Mouse (Mus musculus): ENCODE data around the gene Kremen1.

Kremen1 gene

DNA sequence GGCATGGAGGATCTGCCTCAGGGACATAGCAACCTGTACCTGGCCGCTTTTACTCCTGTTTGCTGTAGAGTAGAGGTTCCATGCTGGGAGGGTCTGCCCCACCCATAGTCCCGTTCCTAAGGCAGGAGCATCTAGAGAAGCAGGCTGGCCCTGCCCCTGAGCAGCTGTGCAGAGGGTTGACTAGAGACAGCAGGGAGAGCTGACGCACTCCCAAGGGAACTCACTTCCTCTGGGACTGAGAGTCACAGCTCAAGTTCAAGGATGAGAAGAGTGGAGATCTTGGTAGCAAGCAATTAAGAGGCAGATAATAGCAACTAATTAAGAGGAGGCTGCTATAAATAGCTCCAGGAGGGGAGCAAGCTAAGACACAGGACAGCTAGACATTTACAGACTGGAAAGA is 88.5 kb downstream of the Kremen1 start:
- DNase-seq (ENCODE audit: low spot score) = no peak

- DNase-seq (ENCODE audit: low spot score) = no peak
Observed at GRCm38 (mm10) chr11:5167311-5167710, 94.0 kb downstream of the Kremen1 start.

- peak; percentile 37 for DNase-seq (ENCODE audit: low spot score)
Observed at GRCm38 (mm10) chr11:5165471-5165916, 95.9 kb downstream of the Kremen1 start.

DNA sequence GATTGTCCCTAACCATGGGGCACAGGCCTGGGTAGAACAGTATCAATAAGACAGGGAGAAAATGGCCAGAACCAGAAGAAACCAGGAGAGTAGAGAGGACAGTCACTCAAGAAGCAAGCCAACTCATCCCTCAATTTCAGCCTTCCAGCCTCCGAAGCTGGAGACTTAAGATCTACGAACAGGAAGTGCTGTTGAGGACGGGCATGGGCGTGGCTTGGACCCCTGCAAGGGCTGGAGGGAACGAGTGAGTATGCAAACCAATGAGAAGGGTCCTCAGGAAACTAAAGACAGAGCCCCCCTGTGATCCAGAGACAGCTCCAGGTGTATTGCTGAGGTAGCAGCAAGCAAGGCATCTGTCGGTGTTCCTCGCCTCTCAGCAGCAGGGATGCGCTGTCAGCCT is 97.0 kb downstream of the Kremen1 start:
- no peak for DNase-seq (ENCODE audit: low spot score)

DNA sequence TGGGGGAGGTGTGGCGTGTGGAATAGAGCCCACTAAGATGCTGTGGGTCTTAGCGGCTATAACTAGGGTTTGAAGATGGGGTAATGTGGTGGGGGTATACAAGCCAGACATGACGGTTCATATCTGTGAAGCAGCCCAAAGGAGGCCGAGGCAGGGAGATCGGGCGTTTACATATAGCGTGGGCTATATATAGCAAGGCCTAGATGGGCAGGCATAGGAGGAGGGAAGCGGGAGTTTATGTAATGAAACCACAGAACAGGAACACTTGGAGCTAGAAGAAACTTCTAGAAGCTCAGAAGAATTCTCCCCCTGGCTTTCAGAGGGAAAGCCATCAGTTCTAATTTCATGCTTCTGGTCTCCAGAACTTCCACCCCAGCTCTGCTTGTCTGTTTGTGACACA is 97.9 kb downstream of the Kremen1 start:
- DNase-seq (ENCODE audit: low spot score) = no peak

DNA sequence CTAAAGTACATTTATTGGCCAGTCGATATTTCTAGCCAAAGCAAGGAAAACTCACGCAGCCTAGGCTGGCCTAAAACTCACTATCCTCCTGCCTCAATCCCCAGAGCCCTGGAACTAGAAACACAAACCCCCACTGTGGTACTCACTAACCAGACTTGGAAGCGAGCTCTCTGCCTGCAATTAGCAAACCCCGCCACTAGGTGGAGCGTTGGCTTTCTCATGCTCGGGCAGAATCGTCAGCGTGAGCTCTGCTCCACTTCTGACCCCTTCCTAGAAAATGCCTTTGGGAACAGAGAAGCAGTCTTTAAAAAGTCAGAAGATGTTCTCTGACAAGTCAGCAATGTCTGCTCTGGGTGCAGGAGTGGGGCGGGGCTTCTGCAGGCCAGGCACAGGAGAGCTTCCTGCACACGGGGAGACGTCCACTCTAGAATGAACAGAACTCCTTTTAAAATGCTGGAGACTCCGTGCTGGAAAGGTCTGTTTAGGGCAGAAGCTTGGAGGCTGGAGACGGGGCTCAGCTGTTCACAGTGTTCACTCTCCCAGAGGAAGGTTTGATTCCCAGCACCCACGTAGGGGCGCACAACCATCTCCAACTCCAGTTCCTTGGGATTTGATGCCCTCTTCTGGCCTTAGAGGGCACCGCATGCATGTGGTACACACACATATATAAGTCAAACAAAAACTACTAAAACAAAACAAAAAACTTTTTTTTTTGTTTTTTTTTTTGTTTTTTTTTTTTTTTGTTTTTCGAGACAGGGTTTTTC is 100.5 kb downstream of the Kremen1 start:
- no peak for DNase-seq (ENCODE audit: low spot score)

- no peak for DNase-seq (ENCODE audit: low spot score)
Observed at GRCm38 (mm10) chr11:5158056-5158455, 103.3 kb downstream of the Kremen1 start.

GRCm38 (mm10) chr11:5154961-5155805 is 106.2 kb downstream of the Kremen1 start:
- DNase-seq (ENCODE audit: low spot score) = no peak

GRCm38 (mm10) chr11:5151680-5152337 is 109.5 kb downstream of the Kremen1 start, which contains the start of gene Emid1:
TSS of gene Emid1 (minus strand) at chr11:5152257.
- DNase-seq (ENCODE audit: low spot score) = no peak

DNA sequence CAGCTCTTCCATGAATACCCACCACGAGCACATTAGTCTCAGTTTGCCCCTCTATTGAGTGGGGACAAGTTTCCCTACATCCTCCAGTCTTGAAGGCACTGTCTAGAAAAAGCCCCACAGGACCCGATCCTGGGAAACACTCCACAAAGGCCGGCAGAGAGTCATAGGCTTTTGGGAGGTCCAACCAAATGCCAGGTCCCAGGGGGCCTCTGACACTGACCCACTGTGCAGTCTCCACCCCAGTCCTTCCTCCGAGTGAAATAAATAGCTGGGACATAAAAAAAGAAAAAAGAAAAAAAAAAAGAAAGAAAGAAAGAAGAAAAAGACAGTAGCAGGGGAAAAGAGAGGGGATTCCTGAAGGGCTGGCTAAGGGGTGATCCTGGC is 110.1 kb downstream of the Kremen1 start:
- DNase-seq (ENCODE audit: low spot score) = no peak

DNA sequence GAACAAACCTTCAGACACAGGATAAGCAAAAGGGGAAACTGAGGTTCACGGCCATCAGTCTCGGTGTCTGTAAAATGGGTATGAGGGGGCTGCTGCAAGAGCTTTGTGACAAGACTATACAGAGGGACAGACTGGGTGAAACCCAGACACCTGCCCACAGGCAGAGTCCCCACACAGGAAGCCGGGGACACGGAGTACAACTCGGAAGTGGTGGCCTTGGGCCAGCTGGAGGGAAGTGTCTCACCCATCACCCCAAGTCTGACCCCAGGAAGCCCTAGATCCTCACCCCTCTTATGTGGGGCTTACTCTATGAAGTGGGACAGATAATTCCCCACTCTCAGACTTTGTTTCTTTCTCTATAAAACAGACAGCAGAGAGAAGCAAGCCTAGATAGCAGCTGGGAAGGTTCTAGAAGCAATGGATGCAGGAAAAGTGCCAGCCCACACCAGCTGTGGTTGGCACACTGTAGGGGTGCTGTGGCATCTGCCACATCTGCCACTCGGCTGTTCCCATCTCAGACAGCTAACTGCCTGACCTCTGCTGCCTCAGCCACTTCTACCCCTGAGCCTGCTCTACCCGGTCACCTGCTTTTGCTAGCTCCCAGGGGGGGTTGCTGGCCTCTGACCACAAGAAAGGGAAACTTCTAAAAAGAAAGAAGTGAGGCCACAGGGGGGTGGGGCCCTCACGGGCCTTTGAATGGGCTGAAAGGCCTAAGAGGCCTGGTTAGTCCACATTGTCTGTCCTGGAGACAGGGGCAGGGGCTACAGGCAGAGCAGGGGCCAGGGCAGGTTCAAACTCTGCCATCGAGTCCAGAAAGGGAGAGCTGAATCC is 110.7 kb downstream of the Kremen1 start:
- DNase-seq (ENCODE audit: low spot score) = no peak

GRCm38 (mm10) chr11:5149955-5150354 is 111.4 kb downstream of the Kremen1 start:
- DNase-seq (ENCODE audit: low spot score) = no peak

DNA sequence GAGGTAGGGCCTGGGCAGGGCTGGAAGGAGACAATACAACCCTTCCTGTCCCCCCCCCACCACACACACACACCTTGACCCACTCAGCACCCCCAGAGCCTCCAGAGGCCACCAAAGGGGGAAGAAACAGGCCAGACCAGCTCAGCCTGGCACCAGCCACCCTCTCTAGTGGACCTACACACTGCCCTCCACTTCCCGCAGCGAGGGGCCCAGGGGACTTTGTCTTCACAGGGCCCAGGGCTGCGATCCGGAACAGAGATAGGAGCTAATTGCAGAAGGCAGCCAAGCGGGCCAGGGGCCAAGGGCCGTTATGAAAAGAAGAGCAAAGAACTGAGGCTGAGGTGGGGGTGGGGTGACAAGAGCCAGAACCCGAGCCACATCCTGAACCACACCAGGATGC is 112.1 kb downstream of the Kremen1 start:
- no peak for DNase-seq (ENCODE audit: low spot score)

GRCm38 (mm10) chr11:5145600-5145999 is 115.8 kb downstream of the Kremen1 start:
- DNase-seq (ENCODE audit: low spot score) = no peak

DNA sequence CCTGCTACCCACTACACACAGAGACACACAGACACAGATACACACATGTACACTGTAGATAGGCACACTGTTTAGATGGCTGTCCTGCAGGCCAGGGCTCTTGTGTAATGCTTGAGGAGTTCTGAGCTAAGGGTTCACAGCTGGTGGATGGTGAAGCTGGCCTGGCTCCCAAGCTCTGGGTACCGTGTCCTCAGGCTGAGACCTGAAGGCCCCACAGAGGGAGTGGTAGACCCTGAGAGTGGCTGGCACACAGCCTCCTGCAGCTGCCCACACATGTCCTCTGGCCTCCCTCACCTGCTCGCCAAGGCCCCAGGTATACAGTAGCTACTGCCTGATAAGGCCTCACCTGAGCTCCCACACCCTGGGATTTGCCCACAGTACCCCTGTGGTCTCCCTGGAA is 119.4 kb downstream of the Kremen1 start:
- DNase-seq (ENCODE audit: low spot score) = no peak

All from layer of hippocampus, adult 9-10 months (tissue).